Mouse (Mus musculus): ENCODE data around the gene Tmsb15a.

GRCm38 (mm10) chrX:135725161-135725560 lies at the start of gene Tmsb15a:
- TF ChIP-seq CTCF (IDR thresholded peaks at IDR 0.05; ENCODE audit: control insufficient read depth, insufficient read depth, insufficient read length) (no peak), MYOG (IDR thresholded peaks at IDR 0.05; ENCODE audit: control insufficient read depth, extremely low read depth, insufficient read length) (no peak), USF1 (IDR thresholded peaks at IDR 0.05; ENCODE audit: low read depth) (no peak), CEBPB (IDR thresholded peaks at IDR 0.05; ENCODE audit: low read depth) (no peak), FOSL1 (IDR thresholded peaks at IDR 0.05; ENCODE audit: insufficient read depth, low read length, poor library complexity, severe bottlenecking) (no peak), MAX (IDR thresholded peaks at IDR 0.05) (no peak)
